Mouse (Mus musculus) E14TG2a.4 (cell line): ENCODE data around the gene Hoxd4.

ENCODE experiments used
- CTCF ChIP-seq: conservative IDR thresholded peaks from 2 replicates; pipeline ENCODE4 v1.5.1; 2014; ENCODE audit warnings: low read length
- NANOG ChIP-seq: IDR thresholded peaks from 2 replicates; pipeline ENCODE4 v1.6.1; 2014; ENCODE audit warnings: borderline replicate concordance, low read length, mixed read lengths
- POU5F1 ChIP-seq: IDR thresholded peaks from 2 replicates; pipeline ENCODE4 v1.6.1; 2014; ENCODE audit warnings: low read length, borderline replicate concordance

DNA sequence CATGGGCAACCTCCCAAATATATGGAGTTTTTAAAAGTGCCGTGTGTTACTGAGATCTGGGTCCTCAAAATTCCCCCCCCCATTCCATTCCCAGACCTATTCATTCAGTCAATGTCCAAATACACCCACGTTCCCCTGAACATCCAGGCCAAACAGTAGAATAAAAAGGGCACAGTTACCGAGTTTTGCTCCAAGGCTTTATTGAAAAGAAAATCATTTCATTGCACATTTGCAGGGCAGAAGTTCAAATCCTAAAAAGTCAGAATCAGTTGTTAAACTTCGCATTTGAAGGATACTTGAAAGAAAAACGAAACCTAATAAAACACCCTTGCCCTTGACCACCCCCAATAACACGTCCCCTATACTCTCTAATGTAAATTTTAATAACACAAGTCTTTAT lies 8.9 kb upstream of the Hoxd4 start:
- TF ChIP-seq CTCF = no peak
- TF ChIP-seq NANOG = no peak
- no peak for TF ChIP-seq POU5F1
